Mouse (Mus musculus): ENCODE data around the gene Map7. TPM values are rescaled to one million over a fixed set of nuclear protein-coding genes. Genes with fewer than 3 reads are reported as not detected.
A peak's percentile ranks its signal among the peaks of the same experiment; 100 is the strongest.

The Map7 gene
- polyA plus RNA-seq, 1 experiment from 2014 or later, result 18.4 TPM

DNA sequence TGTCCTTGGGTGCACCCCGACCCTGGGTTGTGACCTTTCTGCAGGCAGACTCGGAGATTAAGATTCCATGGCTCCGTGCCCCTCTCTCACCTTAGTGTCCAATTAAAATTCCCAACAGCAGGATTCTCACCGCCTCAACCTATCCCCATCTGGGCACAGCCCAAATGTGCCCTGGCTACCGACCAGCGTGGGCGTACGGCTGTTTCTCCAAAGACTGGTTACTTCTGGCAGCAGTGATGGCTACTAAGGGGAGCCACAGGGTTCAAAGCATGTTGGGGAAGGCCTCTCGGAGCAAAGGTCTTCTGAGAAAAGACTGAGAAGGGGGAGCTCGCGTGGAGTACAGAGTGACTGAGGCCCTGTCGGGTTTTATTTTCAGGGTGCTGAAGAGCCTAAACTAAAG lies 23.7 kb upstream of the Map7 start:
- Histone ChIP-seq H3K4me1 (no peaks in the 10 kb centered on the region), H3K9me3 (replicated peaks) (no peaks in the 10 kb centered on the region), H3K9ac (no peak overlapping the region), H3K27ac (replicated peaks) (no peak overlapping the region), H3K36me3 (no peaks in the 10 kb centered on the region; the same call in 1 of the 2 replicates), H3K4me2 (replicated peaks) (no peak overlapping the region), H3K4me3 (replicated peaks) (no peak overlapping the region), H3K27me3 (no peaks in the 10 kb centered on the region)
- ATAC-seq (ENCODE audit: insufficient number of reproducible peaks, low FRiP score, low TSS enrichment, low read depth), result no peak
- 85% methylated on average over 12 of the region's 12 CpGs for WGBS

DNA sequence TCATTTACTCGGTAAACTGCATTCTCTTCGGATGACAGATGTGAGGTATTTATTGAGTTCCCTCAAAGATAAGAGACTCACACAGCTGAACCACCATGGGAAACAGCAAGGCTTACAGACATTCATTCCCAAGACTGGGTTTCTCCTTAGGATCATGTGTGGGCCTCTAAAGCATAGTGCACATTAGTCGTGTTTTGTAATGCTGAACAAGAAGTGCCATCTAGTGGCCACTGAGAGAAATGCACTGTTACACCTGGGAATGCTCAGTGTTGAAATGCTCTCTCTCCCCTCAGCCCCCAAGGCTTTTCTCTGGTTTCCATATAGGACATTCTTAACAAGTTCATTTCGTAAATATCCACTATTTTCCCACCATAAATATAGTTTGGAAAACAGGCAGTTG lies 23.0 kb upstream of the Map7 start:
- H3K27ac ChIP-seq (replicated peaks), result no peak overlapping the region
- no peak overlapping the region for H3K4me2 ChIP-seq (replicated peaks)
- H3K9ac ChIP-seq, result no peak overlapping the region
- H3K27me3 ChIP-seq, result no peaks in the 10 kb centered on the region
- WGBS, result 46% methylated on average over 4 of the region's 4 CpGs
- ATAC-seq (ENCODE audit: insufficient number of reproducible peaks, low FRiP score, low TSS enrichment, low read depth), result no peak
- no peaks in the 10 kb centered on the region for H3K4me1 ChIP-seq
- H3K4me3 ChIP-seq (replicated peaks), result no peak overlapping the region
- H3K36me3 ChIP-seq, result no peaks in the 10 kb centered on the region
- no peaks in the 10 kb centered on the region for H3K9me3 ChIP-seq (replicated peaks)

DNA sequence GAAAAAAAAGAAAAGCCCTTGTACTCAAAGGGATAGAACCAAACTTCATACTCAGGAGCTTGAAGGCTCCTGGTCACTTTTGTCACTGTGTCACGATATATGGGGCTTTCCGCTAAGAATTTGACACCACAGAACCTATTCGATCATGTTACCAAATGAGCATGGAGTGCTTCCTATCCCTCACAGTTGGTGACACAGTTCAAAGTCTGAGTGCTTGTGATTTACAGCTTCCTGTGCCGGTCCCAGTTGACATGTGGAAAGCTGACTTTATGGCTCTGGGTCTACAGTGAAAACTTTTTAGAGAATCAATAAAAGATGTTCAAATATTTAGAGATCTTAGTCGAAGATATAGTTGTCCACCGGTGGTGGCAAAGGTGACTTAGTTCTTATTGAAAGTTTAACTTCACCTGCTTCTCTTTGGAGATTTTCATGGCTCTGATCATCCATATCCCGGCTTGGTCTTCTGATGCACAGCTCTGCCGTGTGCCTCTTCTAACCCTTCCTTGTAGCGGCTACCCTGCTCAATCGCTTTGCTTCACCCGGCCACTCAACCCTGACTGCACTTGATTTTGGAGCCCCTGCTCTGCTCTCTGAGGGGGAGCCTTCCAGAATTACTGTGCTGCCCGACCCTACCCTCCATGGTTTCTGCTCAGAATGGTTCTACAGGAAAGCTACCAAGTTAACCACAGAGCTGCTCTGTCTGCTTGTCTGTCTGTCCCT lies 15.2 kb upstream of the Map7 start:
- H3K4me3 ChIP-seq (replicated peaks), result no peak overlapping the region
- no peak overlapping the region for H3K4me2 ChIP-seq (replicated peaks)
- 84% methylated on average over 12 of the region's 12 CpGs for WGBS
- no peak overlapping the region for H3K9ac ChIP-seq
- no peaks in the 10 kb centered on the region for H3K27me3 ChIP-seq
- ATAC-seq (ENCODE audit: insufficient number of reproducible peaks, low FRiP score, low TSS enrichment, low read depth), result no peak
- H3K27ac ChIP-seq (replicated peaks), result no peak overlapping the region
- no peaks in the 10 kb centered on the region for H3K4me1 ChIP-seq
- H3K36me3 ChIP-seq, result 0 out of 2 replicates have a peak, but pooled peaks cover 2% of the 10 kb centered on the region
- H3K9me3 ChIP-seq (replicated peaks), result no peaks in the 10 kb centered on the region

DNA sequence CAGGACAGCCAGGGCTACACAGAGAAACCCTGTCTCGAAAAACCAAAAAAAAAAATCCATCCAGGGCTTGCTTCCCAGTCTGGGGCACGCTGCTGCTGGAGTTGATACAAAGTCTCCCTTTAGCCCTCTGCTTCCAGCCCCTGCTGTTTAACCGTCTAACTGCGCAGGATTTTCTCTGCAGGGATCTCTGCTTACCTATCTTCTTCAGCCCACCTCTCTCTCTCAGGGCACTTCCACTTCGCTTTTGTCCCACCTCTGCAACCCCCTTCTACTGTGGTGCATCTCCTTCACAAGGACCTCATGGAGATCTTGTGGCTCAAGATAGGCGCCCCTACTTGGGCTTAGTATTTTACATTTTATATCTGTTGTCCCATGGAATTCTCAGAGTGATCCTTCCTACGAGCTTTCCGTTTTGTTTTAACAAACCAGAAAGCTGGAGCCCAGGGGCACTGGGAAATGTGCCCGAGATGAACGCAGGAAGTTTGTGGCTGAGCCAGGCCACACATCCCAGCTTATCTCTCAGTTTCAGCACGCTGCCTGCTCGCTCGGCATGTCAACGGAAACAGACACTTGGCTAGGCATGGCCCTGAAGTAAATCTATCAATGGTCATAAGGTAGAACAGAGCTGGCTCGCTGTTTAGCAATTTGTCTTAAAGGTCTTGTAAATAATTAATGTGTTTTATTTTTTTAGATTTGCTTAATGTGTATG lies 12.8 kb upstream of the Map7 start:
- ATAC-seq (ENCODE audit: insufficient number of reproducible peaks, low FRiP score, low TSS enrichment, low read depth), result no peak
- WGBS, result 66% methylated on average over 15 of the region's 15 CpGs
- no peak overlapping the region for H3K27ac ChIP-seq (replicated peaks)
- H3K9ac ChIP-seq, result no peak overlapping the region
- no peak overlapping the region for H3K4me3 ChIP-seq (replicated peaks)
- no peaks in the 10 kb centered on the region for H3K9me3 ChIP-seq (replicated peaks)
- H3K4me2 ChIP-seq (replicated peaks), result no peak overlapping the region
- no peaks in the 10 kb centered on the region for H3K27me3 ChIP-seq
- no peaks in the 10 kb centered on the region for H3K4me1 ChIP-seq
- 0 out of 2 replicates have a peak, but pooled peaks cover 2% of the 10 kb centered on the region for H3K36me3 ChIP-seq

DNA sequence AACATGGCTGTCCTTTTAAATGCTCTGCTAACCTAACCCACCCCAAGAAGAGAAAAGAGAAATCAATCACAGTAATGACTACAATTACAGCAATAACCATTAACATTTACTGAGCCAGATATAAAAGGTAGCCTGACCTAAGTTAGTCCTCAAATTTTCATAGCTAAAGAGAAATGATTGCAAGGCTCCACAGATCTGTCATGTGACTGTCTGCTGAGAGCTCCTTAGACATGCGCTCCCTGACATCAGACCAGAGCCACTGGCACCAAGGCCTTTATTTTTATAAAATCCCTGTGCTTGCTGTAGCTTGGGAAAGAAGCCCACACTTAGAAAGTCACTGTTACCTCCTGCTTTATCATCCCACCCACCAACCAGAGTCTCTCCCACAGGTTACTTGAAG lies 11.8 kb upstream of the Map7 start:
- Histone ChIP-seq H3K4me3 (replicated peaks) (no peak overlapping the region), H3K4me2 (replicated peaks) (no peak overlapping the region), H3K9ac (no peak overlapping the region), H3K27ac (replicated peaks) (no peak overlapping the region), H3K9me3 (replicated peaks) (no peaks in the 10 kb centered on the region), H3K27me3 (no peaks in the 10 kb centered on the region), H3K36me3 (0 out of 2 replicates have a peak, but pooled peaks cover 2% of the 10 kb centered on the region), H3K4me1 (no peaks in the 10 kb centered on the region)
- WGBS, result 95% methylated on average over 1 of the region's 1 CpGs
- ATAC-seq (ENCODE audit: insufficient number of reproducible peaks, low FRiP score, low TSS enrichment, low read depth), result no peak

DNA sequence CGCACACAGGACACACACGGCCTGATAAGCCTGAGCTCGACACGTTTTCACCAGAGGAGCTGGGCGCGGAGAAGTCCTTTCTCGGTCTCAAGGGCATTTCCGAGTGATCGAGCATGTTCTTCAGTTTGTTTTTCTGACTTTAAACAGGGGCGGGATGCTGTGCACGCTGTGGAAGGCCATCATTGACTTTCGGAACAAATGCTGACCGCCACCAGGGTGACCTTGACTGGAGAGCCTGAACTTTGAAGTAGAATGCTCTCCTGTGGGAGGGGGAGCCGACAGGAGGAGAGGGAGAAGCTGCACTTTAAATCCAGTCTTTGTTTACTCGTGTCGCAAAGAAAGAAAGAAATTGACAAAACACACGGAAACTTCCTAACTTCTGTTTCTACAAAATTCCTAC lies 6.9 kb upstream of the Map7 start:
- no peaks in the 10 kb centered on the region for H3K36me3 ChIP-seq
- no peak overlapping the region for H3K4me3 ChIP-seq (replicated peaks)
- no peak overlapping the region for H3K9ac ChIP-seq
- H3K27ac ChIP-seq (replicated peaks), result no peak overlapping the region
- no peak overlapping the region for H3K4me2 ChIP-seq (replicated peaks)
- H3K9me3 ChIP-seq (replicated peaks), result no peaks in the 10 kb centered on the region
- H3K4me1 ChIP-seq, result no peaks in the 10 kb centered on the region
- no peak for ATAC-seq (ENCODE audit: insufficient number of reproducible peaks, low FRiP score, low TSS enrichment, low read depth)
- no peaks in the 10 kb centered on the region for H3K27me3 ChIP-seq
- WGBS, result 73% methylated on average over 17 of the region's 17 CpGs

DNA sequence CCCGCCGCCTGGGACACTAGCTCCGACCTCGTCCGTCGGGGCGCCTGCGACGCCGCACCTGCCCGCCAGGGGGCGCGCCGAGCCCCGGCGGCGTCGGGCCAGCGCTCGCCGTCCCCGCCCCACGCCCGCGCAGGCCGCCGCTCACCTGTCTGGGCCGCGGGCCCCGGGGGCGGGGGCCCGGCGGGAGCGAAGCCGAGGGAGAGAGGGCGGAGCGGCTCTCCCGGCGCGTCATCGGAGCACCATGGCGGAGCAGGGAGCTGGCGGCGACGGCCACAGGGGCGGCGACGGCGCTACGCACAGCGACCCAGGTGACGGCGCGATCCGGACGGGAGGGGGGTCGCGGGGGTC lies 476 bp downstream of the Map7 start:
- WGBS, result under 1% methylated on average over 34 of the region's 58 CpGs
- Histone ChIP-seq H3K4me2 (replicated peaks) (peak overlapping the region; percentile 94), H3K27me3 (peaks cover 21% of the 10 kb centered on the region), H3K27ac (replicated peaks) (peak overlapping the region; percentile 75; the same call in 1 of the 2 replicates), H3K4me3 (replicated peaks) (peak overlapping the region; percentile 73), H3K9me3 (replicated peaks) (no peaks in the 10 kb centered on the region), H3K9ac (peak overlapping the region; percentile 62; the same call in 1 of the 2 replicates), H3K36me3 (no peaks in the 10 kb centered on the region), H3K4me1 (peaks cover 9% of the 10 kb centered on the region; the same call in 1 of the 2 replicates)
- ATAC-seq (ENCODE audit: insufficient number of reproducible peaks, low FRiP score, low TSS enrichment, low read depth), result peak; percentile 91

DNA sequence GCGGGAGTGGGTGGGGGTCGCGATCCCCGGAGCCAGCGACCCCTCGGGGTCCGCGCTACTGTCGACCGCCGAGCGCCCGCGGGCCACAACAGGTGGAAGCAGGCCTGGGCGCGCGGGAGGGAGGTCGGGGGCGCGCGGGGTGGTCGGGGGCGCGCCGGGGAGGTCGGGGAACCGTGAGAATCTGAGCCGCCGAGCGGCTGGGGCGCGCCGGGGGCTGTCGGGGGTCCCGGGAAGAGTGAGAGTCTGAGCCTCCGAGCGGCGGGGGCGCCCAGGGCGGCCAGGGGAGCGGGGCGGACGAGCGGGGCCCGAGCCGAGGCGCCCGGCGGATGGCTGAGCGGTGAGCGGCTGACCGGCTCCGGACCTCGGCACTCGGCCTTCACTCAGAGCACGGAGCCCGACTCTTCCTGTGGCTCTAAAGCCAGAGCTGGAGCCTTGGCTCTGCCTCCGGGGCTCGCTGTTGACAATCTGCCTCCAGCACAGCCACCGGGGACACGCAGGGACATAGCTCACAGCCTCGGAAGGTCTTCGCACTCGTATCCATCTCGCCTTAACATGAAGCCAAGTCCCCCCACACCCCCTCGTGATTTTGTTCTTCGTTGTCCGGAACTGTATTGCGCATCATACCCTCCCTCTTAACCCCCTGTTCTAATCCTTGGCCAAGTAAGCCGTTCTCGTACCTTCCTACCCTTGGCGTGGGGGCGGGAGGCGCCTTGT lies 1.0 kb downstream of the Map7 start:
- peaks cover 21% of the 10 kb centered on the region for H3K27me3 ChIP-seq
- under 1% methylated on average over 61 of the region's 74 CpGs for WGBS
- peaks cover 9% of the 10 kb centered on the region; the same call in 1 of the 2 replicates for H3K4me1 ChIP-seq
- peak overlapping the region; percentile 94 for H3K4me2 ChIP-seq (replicated peaks)
- H3K9me3 ChIP-seq (replicated peaks), result no peaks in the 10 kb centered on the region
- H3K9ac ChIP-seq, result peak overlapping the region; percentile 62
- H3K36me3 ChIP-seq, result no peaks in the 10 kb centered on the region
- H3K4me3 ChIP-seq (replicated peaks), result peak overlapping the region; percentile 73
- H3K27ac ChIP-seq (replicated peaks), result peak overlapping the region; percentile 75
- ATAC-seq (ENCODE audit: insufficient number of reproducible peaks, low FRiP score, low TSS enrichment, low read depth), result peak; percentile 68

DNA sequence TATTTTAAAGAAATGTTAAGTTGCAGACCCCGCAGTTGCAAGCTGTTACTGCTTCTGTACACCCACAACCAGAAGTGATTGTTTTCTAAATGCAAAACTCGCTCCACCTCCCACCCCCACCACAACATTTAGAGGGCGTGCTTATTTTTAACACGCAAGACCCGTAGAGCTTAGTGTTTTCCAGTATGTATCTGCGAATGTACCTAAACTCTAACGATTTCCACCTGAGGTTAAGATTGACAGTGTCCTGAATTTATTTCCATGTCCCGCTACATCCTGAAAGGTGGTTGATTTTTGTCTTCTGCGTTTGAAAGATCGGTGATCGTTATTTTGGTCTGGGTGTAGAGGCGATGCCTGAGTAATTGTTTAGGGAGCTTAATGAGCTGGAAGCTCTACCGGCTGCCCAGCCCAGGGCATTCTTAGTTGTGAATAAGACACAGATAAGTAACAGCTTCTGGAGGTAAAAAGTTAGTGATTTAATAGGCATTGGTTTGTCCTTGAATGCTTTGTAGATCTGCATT lies 1.6 kb downstream of the Map7 start:
- ATAC-seq (ENCODE audit: insufficient number of reproducible peaks, low FRiP score, low TSS enrichment, low read depth), result no peak
- H3K27ac ChIP-seq (replicated peaks), result peak overlapping the region; percentile 75; the same call in 1 of the 2 replicates
- H3K9ac ChIP-seq, result no peak overlapping the region

DNA sequence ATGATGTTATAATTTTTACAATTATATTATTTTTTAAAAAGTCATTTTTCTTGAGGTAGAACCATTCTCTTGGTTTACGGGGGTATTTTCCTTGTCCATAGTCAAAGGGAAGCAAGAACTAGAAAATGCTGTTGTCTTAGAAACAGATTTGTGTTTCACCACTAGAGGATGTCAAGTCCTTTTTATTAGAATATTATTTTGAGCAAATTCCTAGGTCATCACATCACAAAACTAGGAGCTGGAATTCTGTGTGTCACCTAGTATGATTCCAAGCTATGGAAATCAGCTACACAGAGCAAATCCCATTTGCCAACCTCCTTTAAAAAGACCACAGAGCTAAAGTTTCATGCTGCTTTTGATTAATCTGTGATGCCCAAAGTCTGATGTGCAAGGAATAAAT lies 3.9 kb downstream of the Map7 start:
- Histone ChIP-seq H3K4me3 (replicated peaks) (no peak overlapping the region), H3K27me3 (peaks cover 16% of the 10 kb centered on the region), H3K4me2 (replicated peaks) (no peak overlapping the region), H3K36me3 (no peaks in the 10 kb centered on the region), H3K27ac (replicated peaks) (no peak overlapping the region), H3K9me3 (replicated peaks) (no peaks in the 10 kb centered on the region), H3K9ac (no peak overlapping the region), H3K4me1 (peaks cover 9% of the 10 kb centered on the region; the same call in 1 of the 2 replicates)
- WGBS, result 85% methylated on average over 1 of the region's 1 CpGs
- no peak for ATAC-seq (ENCODE audit: insufficient number of reproducible peaks, low FRiP score, low TSS enrichment, low read depth)

More for the DNA sequence above, 1.6 kb downstream of the Map7 start:
- Histone ChIP-seq H3K9me3 (replicated peaks) (no peaks in the 10 kb centered on the region), H3K4me1 (peaks cover 9% of the 10 kb centered on the region; the same call in 1 of the 2 replicates), H3K36me3 (no peaks in the 10 kb centered on the region), H3K4me2 (replicated peaks) (peak overlapping the region; percentile 94), H3K4me3 (replicated peaks) (peak overlapping the region; percentile 73), H3K27me3 (peaks cover 21% of the 10 kb centered on the region)
- 5% methylated on average over 13 of the region's 13 CpGs for WGBS

DNA sequence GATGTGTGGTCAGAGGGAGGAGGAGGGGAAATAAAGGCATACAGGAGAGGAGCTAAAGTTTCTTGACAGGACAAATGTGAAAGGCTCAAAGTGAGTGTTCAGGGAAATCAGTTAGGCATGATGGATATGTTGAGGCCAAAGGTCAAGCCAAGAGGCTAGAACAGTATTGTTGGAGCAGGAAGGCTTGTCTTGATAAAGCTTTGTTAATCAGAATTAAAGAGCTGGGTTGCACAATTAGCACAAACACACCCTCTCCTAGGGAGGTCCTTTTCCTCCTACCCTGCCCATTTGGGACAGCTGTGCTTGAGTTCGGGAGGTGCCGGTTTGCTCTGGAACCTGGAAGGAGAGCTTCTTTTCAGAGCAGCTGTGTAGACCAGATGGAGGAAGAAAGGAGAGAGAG lies 5.2 kb downstream of the Map7 start:
- no peak for ATAC-seq (ENCODE audit: insufficient number of reproducible peaks, low FRiP score, low TSS enrichment, low read depth)

More for the DNA sequence above, 5.2 kb downstream of the Map7 start:
- Histone ChIP-seq H3K27ac (replicated peaks) (no peak overlapping the region), H3K27me3 (peaks cover 10% of the 10 kb centered on the region), H3K4me3 (replicated peaks) (no peak overlapping the region), H3K9me3 (replicated peaks) (no peaks in the 10 kb centered on the region), H3K9ac (no peak overlapping the region), H3K4me2 (replicated peaks) (no peak overlapping the region), H3K4me1 (peaks cover 6% of the 10 kb centered on the region; the same call in 1 of the 2 replicates), H3K36me3 (no peaks in the 10 kb centered on the region)
- WGBS, result 68% methylated on average over 2 of the region's 2 CpGs

Measured in embryonic facial prominence, embryonic 15.5 days (tissue).